Mouse (Mus musculus) C2C12 (cell line): Measurements from ENCODE around the gene Chuk.

Source experiments
- CEBPB ChIP-seq: IDR thresholded peaks from one replicate; pipeline ENCODE4 v1.6.1; 2011; ENCODE audit warnings: low read depth, mild to moderate bottlenecking, control low read depth, moderate library complexity
- CTCF ChIP-seq: IDR thresholded peaks from one replicate; pipeline ENCODE4 v1.5.1; 2011; ENCODE audit not compliant: control insufficient read depth, insufficient read depth, insufficient read length
- MYOD1 ChIP-seq: IDR thresholded peaks from one replicate; pipeline ENCODE4 v1.6.1; 2011; ENCODE audit warnings: low read depth; ENCODE audit not compliant: control insufficient read depth, insufficient read length
- USF1 ChIP-seq: IDR thresholded peaks from one replicate; pipeline ENCODE4 v1.6.1; 2011; ENCODE audit warnings: low read depth, mild to moderate bottlenecking, control low read depth, moderate library complexity

DNA sequence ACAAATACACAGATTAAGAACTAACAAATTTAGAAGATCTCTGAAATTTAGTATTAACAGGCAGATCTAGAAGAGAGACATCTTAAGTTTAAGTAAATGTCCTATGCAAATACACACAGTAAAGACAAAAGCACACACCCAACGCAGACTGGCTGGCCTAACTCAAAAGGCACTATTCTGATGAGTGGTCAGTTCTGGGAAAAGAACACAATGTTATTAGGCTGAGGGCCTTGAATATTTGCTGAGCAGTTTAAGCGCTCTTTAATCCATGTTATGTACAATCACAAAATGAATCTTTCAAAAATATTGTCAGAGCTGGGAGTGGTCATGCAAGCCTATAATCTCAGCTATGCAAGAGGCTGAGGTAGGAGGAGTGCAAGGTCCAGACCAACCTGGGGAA lies 42.5 kb downstream of the Chuk start:
- TF ChIP-seq MYOD1 (no peak), CTCF (no peak), USF1 (no peak), CEBPB (no peak)
